30 mouse cellular contexts compared by ENCODE assay signal in the genomic region with DNA sequence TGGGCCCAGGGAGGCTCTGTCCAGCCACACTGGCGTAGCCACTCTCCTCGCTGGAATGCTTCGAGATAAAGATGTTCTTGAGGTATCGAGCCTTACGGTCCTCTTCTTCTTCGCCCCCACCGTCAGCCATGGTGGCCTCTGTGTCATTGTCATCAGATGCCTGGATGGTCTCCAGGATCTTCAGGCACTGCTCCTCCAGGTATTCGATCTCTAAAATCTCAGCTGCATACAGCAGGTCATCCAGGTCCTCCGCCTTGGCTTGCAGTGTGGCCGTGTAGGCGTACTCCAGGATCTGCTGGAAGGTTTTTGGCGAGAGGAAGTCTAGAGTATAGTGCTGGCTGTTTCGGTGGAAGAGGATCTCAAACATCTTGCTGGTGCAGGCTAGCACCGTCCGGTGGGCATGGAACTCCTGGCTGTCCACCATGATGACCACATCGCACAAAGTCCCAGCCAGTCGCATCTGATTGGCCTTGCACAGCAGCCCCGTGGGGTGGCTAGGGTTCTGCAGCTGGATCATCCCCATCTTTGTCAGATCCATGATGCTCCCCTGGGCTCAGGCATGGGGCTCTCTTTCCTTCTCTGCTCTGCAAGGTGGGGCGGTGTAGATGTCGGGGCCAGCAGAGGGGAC. TPM values are rescaled to one million over a fixed set of nuclear protein-coding genes. Genes with fewer than 3 reads are reported as not detected.
DNase-seq lines count a peak whose midpoint lies in the region; ATAC-seq and TF ChIP-seq lines count a peak whose summit lies in the region.
"Had no signal": no experiment of that assay in that cellular context is flagged by ENCODE, and none has a peak within 500 bp of the region (broad histone marks: within the 10 kb centered on the region; RNA-seq: fewer than 3 reads in every experiment).

No protein-coding gene starts in this region.

- 80% methylated on average over 20 of the region's 20 CpGs for WGBS in heart, embryonic 11.5 days (ENCODE audit: insufficient replicate concordance)
- 94% methylated on average over 20 of the region's 20 CpGs for WGBS in lung, postnatal 0 days

- intact Hi-C loops in gastrocnemius, postnatal 14 days (cut with DNase I; ENCODE audit: low total_unique reads) = no loop called here
- intact Hi-C loops in heart, postnatal 36 days (cut with DNase I) = no loop called here

- no peak overlapping the region for H3K4me3 ChIP-seq in heart, embryonic 11.5 days (ENCODE audit: low read depth, low read length)
- H3K4me3 ChIP-seq in lung, postnatal 0 days (ENCODE audit: low read depth, low read length) = peak overlapping the region; percentile 96; the same call in 1 of the 2 replicates
- H3K4me3 ChIP-seq in G1E (ENCODE audit: low read depth, low read length) = peak overlapping the region; percentile 63
- H3K4me3 ChIP-seq: embryonic facial prominence, embryonic 15.5 days; forebrain, embryonic 13.5 days; heart, embryonic 13.5 days; hindbrain, embryonic 12.5 days; limb, embryonic 12.5 days; liver, embryonic 12.5 days; myocyte; neural tube, embryonic 13.5 days had no signal

- no peak for TF ChIP-seq CTCF in lung, postnatal 0 days (IDR thresholded peaks at IDR 0.05)
- no peak for TF ChIP-seq CTCF in G1E (IDR thresholded peaks at IDR 0.05; ENCODE audit: low read depth, low read length)

- no peak overlapping the region for H3K4me2 ChIP-seq in heart, embryonic 11.5 days
- H3K4me2 ChIP-seq in lung, postnatal 0 days (replicated peaks; ENCODE audit: low read depth, low read length) = peak overlapping the region; percentile 80
- H3K4me2 ChIP-seq: embryonic facial prominence, embryonic 15.5 days; forebrain, embryonic 13.5 days; heart, embryonic 13.5 days; hindbrain, embryonic 12.5 days; limb, embryonic 12.5 days; liver, embryonic 12.5 days; midbrain, embryonic 11.5 days had no signal

- no peak overlapping the region for H3K9ac ChIP-seq in heart, embryonic 11.5 days (ENCODE audit: low read depth, low read length)
- H3K9ac ChIP-seq in lung, postnatal 0 days (replicated peaks; ENCODE audit: low read depth) = no peak overlapping the region
- H3K9ac ChIP-seq: embryonic facial prominence, embryonic 15.5 days; forebrain, embryonic 13.5 days; heart, embryonic 13.5 days; hindbrain, embryonic 12.5 days; limb, embryonic 12.5 days; liver, embryonic 12.5 days; liver, postnatal 0 days; neural tube, embryonic 13.5 days had no signal

- peaks cover 65% of the 10 kb centered on the region for H3K27me3 ChIP-seq in heart, embryonic 11.5 days (ENCODE audit: control insufficient read depth, insufficient read depth, low read length)
- H3K27me3 ChIP-seq in lung, postnatal 0 days (replicated peaks; ENCODE audit: insufficient read depth, low read length) = no peaks in the 10 kb centered on the region
- H3K27me3 ChIP-seq in G1E (ENCODE audit: insufficient read depth, low read length) = peaks cover 17% of the 10 kb centered on the region
- H3K27me3 ChIP-seq: CH12.LX had no signal

- H3K9me3 ChIP-seq in heart, embryonic 11.5 days (replicated peaks; ENCODE audit: control insufficient read depth, low read length) = no peaks in the 10 kb centered on the region
- H3K9me3 ChIP-seq in lung, postnatal 0 days (ENCODE audit: low read length) = no peaks in the 10 kb centered on the region
- no peaks in the 10 kb centered on the region for H3K9me3 ChIP-seq in G1E (replicated peaks)
- H3K9me3 ChIP-seq: embryonic facial prominence, embryonic 10.5 days; embryonic facial prominence, embryonic 15.5 days; forebrain, embryonic 13.5 days; heart, embryonic 13.5 days; hindbrain, embryonic 12.5 days; limb, embryonic 12.5 days; liver, embryonic 12.5 days; neural tube, embryonic 13.5 days had no signal

- no peaks in the 10 kb centered on the region for H3K36me3 ChIP-seq in heart, embryonic 11.5 days (ENCODE audit: control insufficient read depth, insufficient read depth, low read length)
- H3K36me3 ChIP-seq in lung, postnatal 0 days (ENCODE audit: insufficient read depth, low read length) = peaks cover 36% of the 10 kb centered on the region
- H3K36me3 ChIP-seq in G1E (replicated peaks) = peaks cover 63% of the 10 kb centered on the region
- H3K36me3 ChIP-seq: embryonic facial prominence, embryonic 15.5 days; heart, embryonic 13.5 days; limb, embryonic 12.5 days; liver, embryonic 12.5 days had no signal

- peaks cover 11% of the 10 kb centered on the region; the same call in 1 of the 2 replicates for H3K4me1 ChIP-seq in heart, embryonic 11.5 days (ENCODE audit: control insufficient read depth, insufficient read depth, low read length)
- peaks cover 26% of the 10 kb centered on the region for H3K4me1 ChIP-seq in lung, postnatal 0 days (ENCODE audit: insufficient read depth, low read depth, low read length)
- H3K4me1 ChIP-seq in G1E (ENCODE audit: insufficient read depth, low read depth, low read length) = peaks cover 81% of the 10 kb centered on the region

- no peak for TF ChIP-seq EP300 in lung, postnatal 0 days (IDR thresholded peaks at IDR 0.05)

- peak; percentile 36 for DNase-seq in gastrocnemius, adult 18-20 months (ENCODE audit: low spot score)
- no peak for DNase-seq in gastrocnemius, postnatal 14 days
- DNase-seq in heart, postnatal 36 days = peak; percentile 19 to 30
- no peak for DNase-seq in lung, postnatal 0 days (ENCODE audit: low spot score)
- DNase-seq in lung, postnatal 4 days = no peak
- DNase-seq in G1E (ENCODE audit: low spot score) = no peak
- DNase-seq: adrenal gland, adult 8-10 months; cerebellum, adult 2 months; cerebellum, postnatal 14 days; heart, postnatal 10 days; kidney, adult 8-10 months; kidney, postnatal 4 days; liver, postnatal 0 days; thymus, postnatal 4 days had no signal

- no peak for ATAC-seq in heart, embryonic 11.5 days (replicated peaks; ENCODE audit: insufficient number of reproducible peaks, low FRiP score, low TSS enrichment)
- no peak for ATAC-seq in lung, postnatal 0 days
- no peak for ATAC-seq in G1E (ENCODE audit: extremely low read depth, insufficient number of reproducible peaks, low FRiP score, poor library complexity, severe bottlenecking)
- ATAC-seq: forebrain, embryonic 13.5 days; intestine, embryonic 16.5 days; liver, embryonic 12.5 days; liver, postnatal 0 days had no signal

- no peak overlapping the region for H3K27ac ChIP-seq in heart, embryonic 11.5 days (ENCODE audit: low read depth, low read length)
- H3K27ac ChIP-seq in lung, postnatal 0 days (ENCODE audit: low read length) = no peak overlapping the region
- H3K27ac ChIP-seq: embryonic facial prominence, embryonic 10.5 days; embryonic facial prominence, embryonic 15.5 days; forebrain, embryonic 13.5 days; heart, embryonic 13.5 days; hindbrain, embryonic 12.5 days; kidney, postnatal 0 days; limb, embryonic 12.5 days; liver, embryonic 12.5 days; macrophage; neural tube, embryonic 13.5 days had no signal

RNA-seq across cellular contexts. Expression of gene Zbtb16, which starts 3.4 kb away (rescaled TPM):
- total RNA-seq in gastrocnemius, adult 18-20 months (2021) = 100 to 1,000 TPM; 108 to 116 TPM
- total RNA-seq in gastrocnemius, postnatal 14 days (2021) = 100 to 1,000 TPM in 1 of 2 experiments, 10 to 100 TPM in 1; 70.1 to 157 TPM
- 100 to 1,000 TPM; 118 to 222 TPM for total RNA-seq in heart, postnatal 36 days (2021)
- 0.57 and 0.75 TPM in 2 replicates for polyA plus RNA-seq in heart, embryonic 11.5 days (2014; fragmentation: Nextera tagmentation; extraction: Ambion mirVana)
- polyA plus RNA-seq in lung, postnatal 0 days (2015; fragmentation: Nextera tagmentation; extraction: Ambion mirVana) = 3.9 and 19.7 TPM in 2 replicates
- total RNA-seq in G1E (2014; fragmentation: Nextera tagmentation) (35.0 and 45.5 TPM in 2 replicates), G1E (2017) (9.7 and 10.6 TPM in 2 replicates)
- polyA plus RNA-seq in G1E (2012) = 18.4 and 20.0 TPM in 2 replicates
- polyA plus RNA-seq: C2C12, myocyte had no signal

Comparison
In these comparisons a context has a peak if more than half of its experiments do, and no peak if none do; other contexts are left out.
1. DNase-seq: peak in gastrocnemius, adult 18-20 months (single experiment) and heart, postnatal 36 days (2 of 2); none in gastrocnemius, postnatal 14 days (single experiment), lung, postnatal 0 days (single experiment), lung, postnatal 4 days (0 of 2) and G1E (single experiment).